Mouse (Mus musculus): ENCODE results near the gene Pmm1. TPM values are rescaled to one million over a fixed set of nuclear protein-coding genes. Genes with fewer than 3 reads are reported as not detected.

The Pmm1 gene
- polyA plus RNA-seq, 1 experiment from 2014 or later = 39.0 TPM

- ATAC-seq (ENCODE audit: insufficient read depth) = no peak
- H3K36me3 ChIP-seq (ENCODE audit: insufficient read depth) = no peaks in the 10 kb centered on the region
- H3K4me1 ChIP-seq (ENCODE audit: insufficient read depth) = peaks cover 10% of the 10 kb centered on the region
- no peaks in the 10 kb centered on the region for H3K9me3 ChIP-seq (ENCODE audit: low read depth, low read length)
- TF ChIP-seq CTCF (IDR thresholded peaks at IDR 0.05; ENCODE audit: low read depth) = no peak
- no peak overlapping the region for H3K27ac ChIP-seq (ENCODE audit: low read depth)
- 21% methylated on average over 12 of the region's 12 CpGs for WGBS
- DNase-seq = no peak
- no peaks in the 10 kb centered on the region for H3K27me3 ChIP-seq (ENCODE audit: insufficient read depth, low read length)
- no peak overlapping the region for H3K4me3 ChIP-seq (ENCODE audit: low read depth, low read length)
- no peak overlapping the region for H3K4me2 ChIP-seq
- no peak overlapping the region for H3K9ac ChIP-seq
These were observed 27.7 kb downstream of the Pmm1 start for GRCm38 (mm10) chr15:81932951-81933470.

GRCm38 (mm10) chr15:81928277-81928676, 32.5 kb downstream of the Pmm1 start:
- Histone ChIP-seq H3K27ac (ENCODE audit: low read depth) (0 out of 2 replicates have a peak overlapping the region, but pooled peaks have one; percentile 25), H3K9ac (no peak overlapping the region), H3K36me3 (ENCODE audit: insufficient read depth) (0 out of 2 replicates have a peak, but pooled peaks cover 4% of the 10 kb centered on the region), H3K27me3 (ENCODE audit: insufficient read depth, low read length) (no peaks in the 10 kb centered on the region), H3K4me3 (ENCODE audit: low read depth, low read length) (no peak overlapping the region), H3K4me2 (no peak overlapping the region), H3K4me1 (ENCODE audit: insufficient read depth) (no peaks in the 10 kb centered on the region), H3K9me3 (ENCODE audit: low read depth, low read length) (no peaks in the 10 kb centered on the region)
- DNase-seq = peak; percentile 82
- TF ChIP-seq CTCF (IDR thresholded peaks at IDR 0.05; ENCODE audit: low read depth) = no peak
- WGBS = 47% methylated on average over 11 of the region's 11 CpGs
- ATAC-seq (ENCODE audit: insufficient read depth) = no peak

- Histone ChIP-seq H3K9ac (no peak overlapping the region), H3K4me1 (ENCODE audit: insufficient read depth) (no peaks in the 10 kb centered on the region), H3K9me3 (ENCODE audit: low read depth, low read length) (no peaks in the 10 kb centered on the region), H3K27me3 (ENCODE audit: insufficient read depth, low read length) (no peaks in the 10 kb centered on the region), H3K27ac (ENCODE audit: low read depth) (0 out of 2 replicates have a peak overlapping the region, but pooled peaks have one; percentile 31), H3K36me3 (ENCODE audit: insufficient read depth) (0 out of 2 replicates have a peak, but pooled peaks cover 7% of the 10 kb centered on the region), H3K4me3 (ENCODE audit: low read depth, low read length) (no peak overlapping the region), H3K4me2 (no peak overlapping the region)
- ATAC-seq (ENCODE audit: insufficient read depth) (no peak), DNase-seq (peak; percentile 26)
- TF ChIP-seq CTCF (IDR thresholded peaks at IDR 0.05; ENCODE audit: low read depth) = no peak
- 51% methylated on average over 4 of the region's 4 CpGs for WGBS
These were observed 33.0 kb downstream of the Pmm1 start for GRCm38 (mm10) chr15:81927741-81928140.

- Histone ChIP-seq H3K4me1 (ENCODE audit: insufficient read depth) (no peaks in the 10 kb centered on the region), H3K9ac (no peak overlapping the region), H3K4me3 (ENCODE audit: low read depth, low read length) (peak overlapping the region; percentile 74), H3K4me2 (peak overlapping the region; percentile 93), H3K27ac (ENCODE audit: low read depth) (no peak overlapping the region), H3K9me3 (ENCODE audit: low read depth, low read length) (no peaks in the 10 kb centered on the region), H3K27me3 (ENCODE audit: insufficient read depth, low read length) (no peaks in the 10 kb centered on the region), H3K36me3 (ENCODE audit: insufficient read depth) (0 out of 2 replicates have a peak, but pooled peaks cover 7% of the 10 kb centered on the region)
- WGBS = 36% methylated on average over 9 of the region's 9 CpGs
- ATAC-seq (ENCODE audit: insufficient read depth) (peak; percentile 36; the same call in 1 of the 2 replicates), DNase-seq (no peak)
- TF ChIP-seq CTCF (IDR thresholded peaks at IDR 0.05; ENCODE audit: low read depth) = no peak
These were observed 34.3 kb downstream of the Pmm1 start for GRCm38 (mm10) chr15:81926446-81926822.

GRCm38 (mm10) chr15:81925760-81926445, 34.8 kb downstream of the Pmm1 start, which contains the start of gene Polr3h:
Gene Polr3h (minus strand): TSS chr15:81926240.
- DNase-seq = peak; percentile 99
- Histone ChIP-seq H3K4me3 (ENCODE audit: low read depth, low read length) (peak within 1 kb of the TSS; percentile 74), H3K9ac (peak within 1 kb of the TSS; percentile 77), H3K9me3 (ENCODE audit: low read depth, low read length) (no peaks in the 10 kb centered on the region), H3K36me3 (ENCODE audit: insufficient read depth) (0 out of 2 replicates have a peak, but pooled peaks cover 7% of the 10 kb centered on the region), H3K27ac (ENCODE audit: low read depth) (peak within 1 kb of the TSS; percentile 69), H3K4me1 (ENCODE audit: insufficient read depth) (no peaks in the 10 kb centered on the region), H3K27me3 (ENCODE audit: insufficient read depth, low read length) (no peaks in the 10 kb centered on the region), H3K4me2 (peak within 1 kb of the TSS; percentile 93)
- ATAC-seq (ENCODE audit: insufficient read depth) = peak; percentile 95
- WGBS = 0% methylated on average over 54 of the region's 54 CpGs
- TF ChIP-seq CTCF (IDR thresholded peaks at IDR 0.05; ENCODE audit: low read depth) = no peak

- 0 out of 2 replicates have a peak, but pooled peaks cover 7% of the 10 kb centered on the region for H3K36me3 ChIP-seq (ENCODE audit: insufficient read depth)
- TF ChIP-seq CTCF (IDR thresholded peaks at IDR 0.05; ENCODE audit: low read depth) = no peak
- peak overlapping the region; percentile 93 for H3K4me2 ChIP-seq
- H3K4me3 ChIP-seq (ENCODE audit: low read depth, low read length) = peak overlapping the region; percentile 74
- no peaks in the 10 kb centered on the region for H3K4me1 ChIP-seq (ENCODE audit: insufficient read depth)
- H3K27me3 ChIP-seq (ENCODE audit: insufficient read depth, low read length) = no peaks in the 10 kb centered on the region
- 78% methylated on average over 11 of the region's 11 CpGs for WGBS
- peak overlapping the region; percentile 77 for H3K9ac ChIP-seq
- no peaks in the 10 kb centered on the region for H3K9me3 ChIP-seq (ENCODE audit: low read depth, low read length)
- DNase-seq = no peak
- no peak overlapping the region for H3K27ac ChIP-seq (ENCODE audit: low read depth)
- no peak for ATAC-seq (ENCODE audit: insufficient read depth)
These were observed 35.8 kb downstream of the Pmm1 start for GRCm38 (mm10) chr15:81924933-81925332.

- Histone ChIP-seq H3K9me3 (ENCODE audit: low read depth, low read length) (no peaks in the 10 kb centered on the region), H3K36me3 (ENCODE audit: insufficient read depth) (peaks cover 27% of the 10 kb centered on the region), H3K27me3 (ENCODE audit: insufficient read depth, low read length) (no peaks in the 10 kb centered on the region), H3K27ac (ENCODE audit: low read depth) (no peak overlapping the region), H3K4me3 (ENCODE audit: low read depth, low read length) (no peak overlapping the region), H3K4me2 (no peak overlapping the region), H3K4me1 (ENCODE audit: insufficient read depth) (no peaks in the 10 kb centered on the region), H3K9ac (no peak overlapping the region)
- no peak for ATAC-seq (ENCODE audit: insufficient read depth)
- WGBS = 69% methylated on average over 5 of the region's 5 CpGs
- no peak for DNase-seq
- no peak for TF ChIP-seq CTCF (IDR thresholded peaks at IDR 0.05; ENCODE audit: low read depth)
These were observed 39.5 kb downstream of the Pmm1 start for GRCm38 (mm10) chr15:81921255-81921654.

Measured in lung, embryonic 14.5 days (tissue).